Mouse (Mus musculus) testis, postnatal 10 days (tissue): ENCODE data around the gene Lhx6.
"Not testable (repeated sequence)": the region's sequence is repeated elsewhere in the genome, so short reads cannot be mapped to it uniquely, and the experiment has no call there.

ENCODE experiments used
- DNase-seq: peaks from one replicate; pipeline ENCODE4 v3.0.0; 2021; ENCODE audit warnings: low spot score

Gene Lhx6

DNA sequence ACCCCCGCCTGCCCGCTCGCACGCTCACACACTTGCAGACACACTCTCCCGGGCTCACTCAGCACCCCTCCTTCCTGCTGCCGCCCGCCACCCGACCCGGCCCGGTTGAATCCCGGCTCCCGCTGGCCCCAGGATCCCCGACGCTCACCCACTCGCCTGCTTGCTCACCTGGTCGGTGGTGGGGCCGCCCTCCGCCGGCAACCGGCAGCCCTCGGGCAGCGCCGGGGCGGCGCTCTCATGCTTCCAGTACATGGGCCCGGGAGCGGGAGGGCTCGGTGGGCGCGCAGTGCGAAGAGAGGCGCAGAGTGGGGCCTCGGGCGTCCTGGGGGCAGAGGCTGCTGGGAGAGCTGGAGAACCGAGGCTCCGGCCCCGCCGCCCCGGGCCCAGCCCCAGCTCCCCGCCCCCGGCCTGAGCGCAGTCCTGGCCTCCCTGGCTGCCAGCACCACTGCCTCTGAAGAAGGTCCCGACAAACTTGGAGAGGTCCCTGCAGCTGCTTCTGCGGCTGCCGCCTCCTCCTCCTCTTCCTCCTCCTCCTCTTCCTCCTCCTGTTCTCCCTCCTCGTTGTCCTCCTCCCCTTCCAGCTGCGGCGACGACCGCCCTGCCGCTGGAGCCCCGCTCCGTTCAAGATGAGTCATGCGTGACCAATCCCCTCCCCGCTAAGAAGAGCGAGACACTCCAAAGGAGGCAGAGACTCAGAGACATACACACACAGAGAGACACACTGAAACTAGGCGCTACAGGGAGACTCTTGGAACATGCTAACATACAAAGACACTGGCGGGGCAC is at the start of gene Lhx6:
Lhx6 (minus strand) TSS at position 453 of the 786 bp plus-strand sequence.
- DNase-seq = no peak

DNA sequence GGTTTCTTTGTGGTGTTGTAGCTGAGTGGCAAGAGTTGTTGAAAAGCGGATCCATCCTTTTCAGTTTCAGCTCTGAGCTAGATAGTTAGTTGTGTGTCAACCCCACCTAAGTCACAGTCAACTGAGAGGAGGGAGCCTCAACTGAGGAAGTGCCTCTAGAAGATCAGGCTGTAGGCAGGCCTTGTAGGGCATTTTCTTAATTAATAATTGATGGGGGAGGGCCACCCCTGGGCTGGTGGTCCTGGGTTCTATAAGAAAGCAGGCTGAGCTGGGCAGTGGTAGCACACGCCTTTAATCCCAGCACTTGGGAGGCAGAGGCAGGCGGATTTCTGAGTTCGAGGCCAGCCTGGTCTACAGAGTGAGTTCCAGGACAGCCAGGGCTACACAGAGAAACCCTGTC is 47.2 kb upstream of the Lhx6 start:
- DNase-seq = not testable (repeated sequence)

DNA sequence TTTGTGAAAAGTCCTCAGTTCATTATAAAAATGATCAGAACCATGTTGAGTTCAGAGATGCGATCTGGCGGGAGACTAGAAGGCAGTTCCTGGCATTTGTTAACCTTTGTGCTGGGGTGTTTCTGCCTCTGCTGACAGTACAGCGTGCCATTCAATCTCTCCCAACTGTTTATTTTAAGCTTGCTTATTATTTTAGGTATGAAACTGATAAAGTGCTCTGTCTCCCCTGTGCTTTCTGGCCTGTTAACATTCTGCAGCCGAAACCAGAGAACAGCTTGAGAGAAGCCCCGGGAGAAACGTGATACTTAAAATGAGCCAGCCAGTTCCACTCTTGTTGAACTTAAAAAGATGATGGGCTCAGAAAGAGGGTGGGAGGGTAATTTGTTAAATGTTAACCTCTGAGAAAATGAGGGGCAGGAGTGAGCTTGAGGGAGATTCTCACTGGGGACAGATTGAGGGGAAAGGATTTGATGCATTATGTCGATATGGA is 43.7 kb upstream of the Lhx6 start:
- no peak for DNase-seq

DNA sequence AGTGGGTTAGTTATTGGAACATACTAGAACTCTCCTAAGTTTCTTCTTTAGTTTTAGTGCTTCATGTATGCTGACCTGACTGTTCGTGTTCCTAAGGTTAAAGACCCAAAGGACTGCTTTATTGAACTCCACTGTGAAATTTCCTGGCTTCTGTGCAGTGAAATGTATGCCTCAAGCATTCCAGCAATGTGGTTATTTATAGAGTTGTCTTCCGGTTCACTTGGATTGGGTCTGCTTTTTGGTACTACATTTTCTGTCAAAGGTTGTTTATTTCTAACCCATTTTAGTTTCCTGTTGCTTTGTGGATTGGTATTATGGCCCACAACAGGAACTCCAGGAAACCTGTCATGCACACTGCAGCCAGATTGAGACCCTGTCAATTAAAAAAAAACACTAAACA is 33.9 kb upstream of the Lhx6 start:
- DNase-seq = no peak

DNA sequence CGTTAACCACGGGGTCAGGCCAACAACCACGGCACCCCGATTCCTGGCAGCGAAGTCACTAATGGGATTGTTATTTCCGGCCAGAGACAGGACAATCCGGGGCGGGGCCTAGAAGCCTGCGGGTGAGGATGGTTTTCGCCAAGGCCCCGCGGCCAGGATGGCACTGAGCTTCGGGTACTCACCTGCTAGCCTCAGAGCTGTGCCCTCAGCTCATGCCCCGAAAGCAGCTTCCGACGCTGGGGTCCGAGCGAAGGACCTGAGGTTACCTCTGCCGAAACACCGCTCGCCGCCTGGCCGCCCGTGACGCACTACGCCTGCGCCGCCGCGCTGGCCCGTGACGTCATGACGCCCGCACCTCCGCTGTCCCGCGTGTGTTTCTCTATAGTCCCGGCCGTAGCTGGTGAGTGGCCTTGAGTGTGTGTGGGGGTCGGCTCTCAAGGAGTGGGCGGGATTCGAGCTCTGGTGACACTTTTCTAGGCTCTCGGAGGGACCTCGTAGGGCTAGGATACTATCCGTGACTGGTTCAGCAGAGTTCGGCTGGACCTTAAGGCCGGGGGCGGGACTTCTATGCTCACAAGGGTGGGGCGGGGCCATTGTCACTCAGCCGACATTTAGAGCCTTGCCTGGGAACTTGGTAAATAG is 31.2 kb upstream of the Lhx6 start, which contains the start of the genes Mrrf and Rbm18:
Mrrf (plus strand) TSS at position 90 of the 642 bp plus-strand sequence.
Rbm18 (minus strand) TSS at position 474 of the 642 bp plus-strand sequence.
- peak; percentile 95 for DNase-seq

DNA sequence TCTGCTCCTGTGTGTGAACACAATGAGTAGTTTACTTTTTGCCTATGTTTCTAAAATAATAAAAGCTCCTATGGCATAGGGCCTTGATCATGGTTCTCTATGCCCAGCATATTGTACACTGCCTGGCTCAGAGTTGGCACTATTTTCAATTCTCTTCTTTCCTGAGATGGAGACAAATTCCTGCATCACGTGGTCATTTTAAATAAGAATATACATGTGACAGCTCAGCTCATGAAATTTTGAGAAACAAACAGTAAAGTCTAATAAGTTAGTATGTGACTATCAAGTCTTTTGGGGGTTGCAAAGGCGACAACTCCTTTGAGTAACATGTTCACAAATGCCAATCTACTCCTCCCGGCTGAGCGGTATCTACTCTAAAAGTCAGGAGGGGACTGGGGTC is 30.7 kb upstream of the Lhx6 start:
- DNase-seq = no peak

DNA sequence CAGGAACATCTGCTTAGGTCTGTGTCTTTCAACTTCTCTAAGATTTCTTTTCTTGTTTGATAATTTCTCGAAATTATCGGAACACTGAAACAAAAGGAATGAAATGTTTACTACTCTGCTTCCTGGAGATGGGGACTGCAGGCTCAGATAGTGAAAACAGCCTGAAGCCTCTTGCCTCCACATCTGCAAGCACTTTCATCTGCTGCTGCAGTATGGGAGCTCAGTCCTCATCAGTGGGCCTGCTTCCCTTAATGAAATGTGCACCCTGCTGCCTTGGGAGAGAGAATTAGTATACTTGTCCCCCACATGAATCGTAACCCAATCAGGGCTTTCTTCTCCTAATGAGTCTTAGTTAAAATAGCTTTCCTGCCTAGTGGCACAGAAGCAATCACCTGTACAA is 23.8 kb upstream of the Lhx6 start:
- DNase-seq = no peak

DNA sequence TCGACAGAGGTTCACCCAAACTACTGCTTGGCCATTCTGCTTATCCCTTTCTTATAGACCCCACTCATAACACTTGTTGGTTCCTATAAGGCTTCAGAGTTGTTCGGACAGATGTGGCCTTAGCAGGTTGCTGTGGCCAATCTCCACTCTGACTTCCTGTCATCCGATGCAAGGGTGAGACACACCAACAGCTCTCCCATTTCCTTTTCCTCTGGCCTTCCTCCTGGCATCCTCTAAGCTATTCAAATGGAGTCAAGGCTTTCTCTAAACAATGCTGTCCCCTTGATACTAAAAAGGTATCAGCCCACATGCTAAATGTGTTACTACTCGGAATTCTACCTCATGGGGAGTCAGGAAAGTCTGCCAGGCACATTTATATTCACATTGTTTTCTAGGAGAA is 22.8 kb upstream of the Lhx6 start:
- no peak for DNase-seq

- no peak for DNase-seq
These were observed 21.7 kb upstream of the Lhx6 start for GRCm38 (mm10) chr2:36126795-36127429.

DNA sequence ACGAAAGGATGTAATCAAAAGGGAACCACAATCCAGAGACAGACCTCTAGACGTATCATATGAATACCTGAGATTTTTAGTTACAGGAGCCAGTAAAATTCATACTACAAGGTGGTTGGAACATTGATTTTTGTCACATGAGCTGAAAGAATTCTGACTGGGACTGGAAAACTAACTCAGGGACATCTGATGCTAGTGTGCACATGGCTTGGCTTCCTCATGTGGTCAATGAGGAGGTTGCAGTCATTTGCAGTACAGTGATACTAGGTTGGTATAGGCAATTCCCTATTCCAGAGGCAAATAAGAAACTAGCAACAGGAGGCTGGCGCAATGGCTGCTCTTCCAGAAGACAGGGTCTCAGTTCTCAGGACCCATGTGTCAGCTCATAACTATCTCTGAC is 7.4 kb upstream of the Lhx6 start:
- DNase-seq = no peak

DNA sequence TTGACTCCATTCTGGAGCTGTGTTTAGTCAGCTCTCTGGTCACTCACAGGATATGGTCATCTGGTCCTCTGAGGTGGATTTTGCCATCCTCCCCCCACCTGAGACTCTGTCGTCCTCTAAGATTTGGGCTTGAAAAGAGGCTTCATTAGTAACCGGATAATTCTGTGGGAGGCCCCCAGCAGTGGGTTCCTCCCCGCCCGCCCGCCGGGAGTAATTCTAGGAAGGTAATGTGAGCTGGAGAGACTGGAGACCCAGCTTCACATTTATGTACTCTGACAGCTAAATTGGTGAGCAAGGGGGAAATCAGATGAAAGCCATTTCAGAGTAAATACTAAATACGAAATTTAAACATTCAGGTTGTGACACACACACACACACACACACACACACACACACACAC is 3.4 kb upstream of the Lhx6 start:
- DNase-seq = no peak

GRCm38 (mm10) chr2:36104436-36104955 is 712 bp downstream of the Lhx6 start:
- DNase-seq = no peak

- no peak for DNase-seq
These were observed 1.4 kb downstream of the Lhx6 start for GRCm38 (mm10) chr2:36103555-36104367.

DNA sequence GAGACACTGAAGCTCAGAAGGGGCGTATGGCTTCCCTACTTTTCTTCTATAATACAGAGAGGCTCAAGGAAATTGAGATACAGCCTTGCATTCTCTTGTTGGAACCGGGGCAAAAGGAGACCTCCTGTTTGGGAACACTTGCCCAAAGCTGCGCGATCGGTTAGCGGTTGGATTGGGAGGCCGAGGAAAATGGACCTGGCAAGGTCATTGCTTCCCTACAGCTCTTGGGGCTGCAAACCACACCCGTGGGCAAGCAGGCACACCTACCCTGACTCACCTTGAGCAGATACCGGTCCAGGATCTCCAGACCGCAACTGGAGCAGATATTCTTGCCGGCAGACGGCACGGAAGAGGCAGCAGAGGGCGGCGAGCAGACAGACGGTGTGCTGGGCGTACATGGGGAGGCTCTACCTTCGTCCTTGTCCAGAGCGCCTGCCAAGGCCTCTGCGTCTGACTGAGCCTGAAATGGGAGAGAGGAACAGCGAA is 2.1 kb downstream of the Lhx6 start:
- DNase-seq = no peak

- DNase-seq = no peak
These were observed 2.7 kb downstream of the Lhx6 start for GRCm38 (mm10) chr2:36102559-36102946.

DNA sequence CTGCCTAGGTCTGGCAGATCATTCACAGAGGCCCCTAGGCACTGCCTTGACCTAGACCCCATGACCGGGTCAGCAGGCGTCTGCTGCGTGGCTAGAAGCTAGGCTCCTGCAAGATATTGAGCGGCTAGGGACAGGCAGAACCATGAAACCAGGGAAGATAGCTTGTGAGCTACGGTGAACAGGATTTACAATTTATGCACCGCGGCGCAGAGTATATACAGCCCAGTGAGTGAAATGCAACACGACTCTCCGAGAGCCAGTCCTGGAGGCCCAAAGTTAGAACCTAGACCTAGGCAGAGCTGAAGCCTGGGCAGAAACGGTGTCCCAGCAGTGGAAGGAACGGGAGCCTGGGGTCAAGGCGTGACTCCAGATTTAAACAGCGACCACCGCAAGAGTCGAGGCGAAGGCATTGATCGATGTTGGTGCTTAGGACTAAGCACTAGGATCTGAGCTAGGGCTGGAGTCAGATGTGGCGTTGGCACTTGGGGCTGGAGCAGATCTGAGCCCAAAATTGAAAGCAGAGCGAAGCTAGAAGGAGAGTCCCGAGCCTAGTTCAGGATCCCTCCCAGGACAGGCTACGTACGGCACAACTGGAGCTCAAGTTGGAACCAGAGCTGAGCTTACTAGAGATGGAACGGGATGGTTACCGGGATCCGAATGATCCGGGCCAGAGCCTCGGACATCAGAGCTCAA is 3.2 kb downstream of the Lhx6 start:
- DNase-seq = no peak

DNA sequence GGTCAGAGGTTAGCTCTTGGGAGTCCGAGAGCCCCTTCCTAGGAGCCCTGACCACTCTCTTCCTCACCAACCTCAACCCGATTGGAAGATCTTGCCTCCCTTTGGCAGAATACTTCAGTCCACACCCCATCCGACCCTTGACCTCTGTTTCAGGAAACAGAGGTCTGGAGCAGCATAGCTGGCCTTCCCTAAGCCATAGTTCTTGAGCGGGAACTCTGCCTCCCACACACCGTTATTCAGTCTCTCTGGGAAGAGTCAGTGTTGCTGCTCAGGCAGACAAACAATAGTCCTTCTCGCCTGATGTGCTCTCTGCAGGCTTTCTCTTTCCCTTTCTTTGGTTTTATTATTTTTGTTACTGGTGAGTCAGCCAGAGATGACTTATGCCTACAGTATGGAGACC is 5.5 kb downstream of the Lhx6 start:
- DNase-seq = no peak

GRCm38 (mm10) chr2:36098021-36098420 is 7.2 kb downstream of the Lhx6 start:
- DNase-seq = no peak

- DNase-seq = no peak
These were observed 7.9 kb downstream of the Lhx6 start for GRCm38 (mm10) chr2:36097129-36097815.

- DNase-seq = no peak
These were observed 11.2 kb downstream of the Lhx6 start for GRCm38 (mm10) chr2:36093914-36094475.
